Mouse (Mus musculus) intestine, postnatal 0 days (tissue): ENCODE measurements at regions not wholly inside any gene's neighbourhood (a gene's known extent, or its start where the extent isn't known, plus 50 kb on each side); places are given as distances from the start of the nearest gene placed in this dataset.

ENCODE experiments used
- ATAC-seq: fragments of 200-750 bp; cut with Nextera tagmentation; 2 replicates; pipeline ENCODE4 v1.8.0; 2017; ENCODE audit warnings: mild to moderate bottlenecking, moderate TSS enrichment, moderate library complexity
- H3K27ac ChIP-seq: fragments of 300-500 bp; sonication (generic); 2 replicates; pipeline ENCODE4 v1.5.1; 2014; ENCODE audit warnings: mild to moderate bottlenecking, low read depth, low read length, moderate library complexity
- H3K27me3 ChIP-seq: fragments of 300-500 bp; sonication (generic); replicated peaks from 2 replicates; pipeline ENCODE4 v1.6.1; 2014; ENCODE audit warnings: low read length, mixed read lengths; ENCODE audit not compliant: control insufficient read depth, insufficient read depth
- H3K36me3 ChIP-seq: fragments of 300-500 bp; sonication (generic); 2 replicates; pipeline ENCODE4 v1.6.1; 2014; ENCODE audit warnings: mild to moderate bottlenecking, moderate library complexity; ENCODE audit not compliant: control insufficient read depth, insufficient read depth
- H3K4me1 ChIP-seq: fragments of 300-500 bp; sonication (generic); replicated peaks from 2 replicates; pipeline ENCODE4 v1.6.1; 2014; ENCODE audit warnings: antibody characterized with exemption, low read length, mixed read lengths; ENCODE audit not compliant: control insufficient read depth, insufficient read depth
- H3K4me2 ChIP-seq: fragments of 300-500 bp; sonication (generic); replicated peaks from 2 replicates; pipeline ENCODE4 v1.6.1; 2014; ENCODE audit warnings: low read depth, mild to moderate bottlenecking, moderate library complexity
- H3K4me3 ChIP-seq: fragments of 300-500 bp; sonication (generic); 2 replicates; pipeline ENCODE4 v1.5.1; 2014; ENCODE audit warnings: low read depth, low read length
- H3K9ac ChIP-seq: fragments of 300-500 bp; sonication (generic); 2 replicates; pipeline ENCODE4 v1.6.1; 2014; ENCODE audit warnings: mild to moderate bottlenecking, low read depth, low read length
- H3K9me3 ChIP-seq: fragments of 300-500 bp; sonication (generic); 2 replicates; pipeline ENCODE4 v1.6.1; 2016; ENCODE audit warnings: mixed run types; ENCODE audit not compliant: control insufficient read depth
- CTCF ChIP-seq: sonication (generic); IDR thresholded peaks from 2 replicates; pipeline ENCODE4 v1.5.1; 2016; ENCODE audit warnings: low read depth, mild to moderate bottlenecking, control low read depth, antibody characterized with exemption, moderate library complexity
- WGBS: fragments of 180-500 bp; shearing (Covaris S2); extraction: QIAGEN DNeasy Blood & Tissue Kit; methylation state at CpG from one replicate; pipeline ENCODE4 v1.1.7; 2014; 5-methylcytosine and 5-hydroxymethylcytosine counted together

GRCm38 (mm10) chr10:124208317-124208716 is 944.5 kb downstream of the Fam19a2 start:
- no peak for ATAC-seq
- H3K4me1 ChIP-seq: no peaks in the 10 kb centered on the region

GRCm38 (mm10) chr10:124219461-124219860 is 955.7 kb downstream of the Fam19a2 start:
- no peak overlapping the region for H3K4me2 ChIP-seq
- H3K9ac ChIP-seq: no peak overlapping the region
- no peak overlapping the region for H3K27ac ChIP-seq
- no peak for TF ChIP-seq CTCF
- H3K4me3 ChIP-seq: no peak overlapping the region
- no peaks in the 10 kb centered on the region for H3K4me1 ChIP-seq
- no peaks in the 10 kb centered on the region for H3K27me3 ChIP-seq
- no peak for ATAC-seq
- H3K36me3 ChIP-seq: no peaks in the 10 kb centered on the region
- H3K9me3 ChIP-seq: no peaks in the 10 kb centered on the region
- WGBS: 79% methylated on average over 1 of the region's 1 CpGs

More at GRCm38 (mm10) chr10:124208317-124208716, 944.5 kb downstream of the Fam19a2 start:
- Histone ChIP-seq H3K27ac (no peak overlapping the region), H3K4me2 (no peak overlapping the region), H3K9me3 (no peaks in the 10 kb centered on the region), H3K9ac (no peak overlapping the region), H3K4me3 (no peak overlapping the region), H3K27me3 (no peaks in the 10 kb centered on the region), H3K36me3 (no peaks in the 10 kb centered on the region)
- TF ChIP-seq CTCF: no peak
- WGBS: 81% methylated on average over 2 of the region's 2 CpGs

- Histone ChIP-seq H3K4me1 (no peaks in the 10 kb centered on the region), H3K9me3 (no peaks in the 10 kb centered on the region), H3K4me2 (no peak overlapping the region), H3K27ac (no peak overlapping the region), H3K9ac (no peak overlapping the region), H3K4me3 (no peak overlapping the region), H3K36me3 (no peaks in the 10 kb centered on the region), H3K27me3 (no peaks in the 10 kb centered on the region)
- no peak for ATAC-seq
- 57% methylated on average over 2 of the region's 2 CpGs for WGBS
- no peak for TF ChIP-seq CTCF
Observed at GRCm38 (mm10) chr10:124222068-124222467, 958.3 kb downstream of the Fam19a2 start.

GRCm38 (mm10) chr10:124227061-124227460 is 963.3 kb downstream of the Fam19a2 start:
- no peak overlapping the region for H3K9ac ChIP-seq
- H3K27me3 ChIP-seq: no peaks in the 10 kb centered on the region
- H3K9me3 ChIP-seq: no peaks in the 10 kb centered on the region
- no peaks in the 10 kb centered on the region for H3K36me3 ChIP-seq
- 93% methylated on average over 1 of the region's 1 CpGs for WGBS
- no peak overlapping the region for H3K27ac ChIP-seq
- H3K4me1 ChIP-seq: no peaks in the 10 kb centered on the region
- H3K4me2 ChIP-seq: no peak overlapping the region
- H3K4me3 ChIP-seq: no peak overlapping the region
- TF ChIP-seq CTCF: no peak
- ATAC-seq: no peak

- no peak overlapping the region for H3K27ac ChIP-seq
- no peak for ATAC-seq
- no peaks in the 10 kb centered on the region for H3K4me1 ChIP-seq
- no peaks in the 10 kb centered on the region for H3K9me3 ChIP-seq
- H3K27me3 ChIP-seq: no peaks in the 10 kb centered on the region
- H3K4me3 ChIP-seq: no peak overlapping the region
- no peak for TF ChIP-seq CTCF
- H3K4me2 ChIP-seq: no peak overlapping the region
- H3K9ac ChIP-seq: no peak overlapping the region
- H3K36me3 ChIP-seq: no peaks in the 10 kb centered on the region
- 30% methylated on average over 4 of the region's 4 CpGs for WGBS
Observed at GRCm38 (mm10) chr10:124249358-124249757, 985.6 kb downstream of the Fam19a2 start.

GRCm38 (mm10) chr10:124250004-124250403 is 986.2 kb downstream of the Fam19a2 start:
- Histone ChIP-seq H3K9me3 (no peaks in the 10 kb centered on the region), H3K4me2 (no peak overlapping the region), H3K36me3 (no peaks in the 10 kb centered on the region), H3K4me3 (no peak overlapping the region), H3K4me1 (no peaks in the 10 kb centered on the region), H3K27me3 (no peaks in the 10 kb centered on the region), H3K9ac (no peak overlapping the region), H3K27ac (no peak overlapping the region)
- TF ChIP-seq CTCF: no peak
- 61% methylated on average over 4 of the region's 4 CpGs for WGBS
- no peak for ATAC-seq

- TF ChIP-seq CTCF: no peak
- Histone ChIP-seq H3K4me2 (peak overlapping the region; percentile 47), H3K4me3 (peak overlapping the region; percentile 26), H3K36me3 (no peaks in the 10 kb centered on the region), H3K27ac (no peak overlapping the region), H3K9ac (no peak overlapping the region), H3K27me3 (no peaks in the 10 kb centered on the region), H3K9me3 (no peaks in the 10 kb centered on the region), H3K4me1 (no peaks in the 10 kb centered on the region)
- WGBS: 53% methylated on average over 18 of the region's 18 CpGs
- ATAC-seq: no peak
Observed at GRCm38 (mm10) chr10:124288301-124288995, 1024.7 kb downstream of the Fam19a2 start.
